Mouse (Mus musculus) stomach, postnatal 0 days (tissue): ENCODE results near the gene Tesk1.

Experiments
- CTCF ChIP-seq: IDR thresholded peaks from 2 replicates; pipeline ENCODE4 v1.5.1; 2016; ENCODE audit warnings: antibody characterized with exemption, low read depth, mild to moderate bottlenecking, moderate library complexity
- EP300 ChIP-seq: optimal IDR thresholded peaks from 2 replicates; pipeline ENCODE3; 2016; ENCODE audit warnings: antibody characterized with exemption

DNA sequence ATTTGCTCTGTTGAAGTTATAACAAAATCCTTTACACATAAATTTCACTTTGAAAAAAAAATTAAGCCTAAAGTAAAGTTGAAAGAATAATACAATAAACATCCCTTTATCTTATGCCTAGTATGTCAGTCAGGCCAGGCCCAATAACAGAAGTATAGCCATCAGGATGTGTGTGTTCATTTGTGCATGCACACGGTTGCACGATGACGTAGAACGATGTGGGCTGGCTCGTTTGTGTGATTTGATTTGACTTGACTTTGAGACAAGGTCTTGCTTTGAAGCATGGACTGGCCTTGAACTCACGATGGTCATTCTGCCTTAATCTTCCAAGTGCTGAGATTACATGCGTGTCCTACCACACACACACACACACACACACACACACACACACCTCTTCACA, 25.1 kb downstream of the Tesk1 start:
- TF ChIP-seq CTCF (no peak), EP300 (no peak)
